Mouse (Mus musculus) thymus, adult 2 months (tissue): ENCODE measurements at regions not wholly inside any gene's neighbourhood (a gene's known extent, or its start where the extent isn't known, plus 50 kb on each side); places are given as distances from the start of the nearest gene placed in this dataset.

ENCODE experiments used
- DNase-seq: peaks from one replicate; pipeline ENCODE4 v3.0.0; 2021
- H3K27ac ChIP-seq: fragments of 200-500 bp; 2 replicates; pipeline ENCODE4 v1.5.1; 2012; ENCODE audit warnings: low read length, control low read depth; ENCODE audit not compliant: control insufficient read depth, insufficient read depth
- H3K27me3 ChIP-seq: fragments of 200-500 bp; 2 replicates; pipeline ENCODE4 v1.6.1; 2012; ENCODE audit warnings: mild to moderate bottlenecking, low read length, moderate library complexity, mixed read lengths; ENCODE audit not compliant: control insufficient read depth, insufficient read depth
- H3K36me3 ChIP-seq: fragments of 200-500 bp; 2 replicates; pipeline ENCODE4 v1.6.1; 2012; ENCODE audit warnings: mild to moderate bottlenecking, low read length, moderate library complexity; ENCODE audit not compliant: control insufficient read depth, insufficient read depth
- H3K4me1 ChIP-seq: fragments of 200-500 bp; replicated peaks from 2 replicates; pipeline ENCODE4 v1.6.1; 2012; ENCODE audit warnings: low read length; ENCODE audit not compliant: control insufficient read depth, insufficient read depth
- H3K4me3 ChIP-seq: fragments of 200-500 bp; 2 replicates; pipeline ENCODE4 v1.5.1; 2012; ENCODE audit warnings: mild to moderate bottlenecking, low read length, control low read depth, moderate library complexity; ENCODE audit not compliant: control insufficient read depth, insufficient read depth
- CTCF ChIP-seq: fragments of 200-500 bp; IDR thresholded peaks from 2 replicates; pipeline ENCODE4 v1.5.1; 2012; ENCODE audit warnings: mild to moderate bottlenecking, control low read depth, low read length, moderate library complexity, borderline replicate concordance; ENCODE audit not compliant: control insufficient read depth, poor library complexity, insufficient read depth; ENCODE audit errors: extremely low read depth
- POLR2A ChIP-seq: fragments of 200-500 bp; IDR thresholded peaks from 2 replicates; pipeline ENCODE4 v1.6.1; 2012; ENCODE audit warnings: mild to moderate bottlenecking, low read length, control low read depth, moderate library complexity; ENCODE audit not compliant: control insufficient read depth, poor library complexity, insufficient read depth; ENCODE audit errors: extremely low read depth
- WGBS: fragments of 180-500 bp; shearing (Covaris S2); methylation state at CpG from one replicate; pipeline ENCODE4 v1.1.7; 2018; 5-methylcytosine and 5-hydroxymethylcytosine counted together

- TF ChIP-seq CTCF (no peak), POLR2A (no peak)
- WGBS, result 92% methylated on average over 2 of the region's 2 CpGs
Observed at GRCm38 (mm10) chr13:107620887-107621286, 423.4 kb upstream of the Smim15 start.

GRCm38 (mm10) chr13:107620210-107620609 is 424.0 kb upstream of the Smim15 start:
- 77% methylated on average over 6 of the region's 6 CpGs for WGBS
- H3K4me3 ChIP-seq, result no peak overlapping the region
- no peak overlapping the region for H3K27ac ChIP-seq

More at GRCm38 (mm10) chr13:107620887-107621286, 423.4 kb upstream of the Smim15 start:
- no peak for DNase-seq
- Histone ChIP-seq H3K27me3 (no peaks in the 10 kb centered on the region), H3K4me1 (no peaks in the 10 kb centered on the region; the same call in 1 of the 2 replicates), H3K4me3 (no peak overlapping the region), H3K36me3 (no peaks in the 10 kb centered on the region), H3K27ac (no peak overlapping the region)

DNA sequence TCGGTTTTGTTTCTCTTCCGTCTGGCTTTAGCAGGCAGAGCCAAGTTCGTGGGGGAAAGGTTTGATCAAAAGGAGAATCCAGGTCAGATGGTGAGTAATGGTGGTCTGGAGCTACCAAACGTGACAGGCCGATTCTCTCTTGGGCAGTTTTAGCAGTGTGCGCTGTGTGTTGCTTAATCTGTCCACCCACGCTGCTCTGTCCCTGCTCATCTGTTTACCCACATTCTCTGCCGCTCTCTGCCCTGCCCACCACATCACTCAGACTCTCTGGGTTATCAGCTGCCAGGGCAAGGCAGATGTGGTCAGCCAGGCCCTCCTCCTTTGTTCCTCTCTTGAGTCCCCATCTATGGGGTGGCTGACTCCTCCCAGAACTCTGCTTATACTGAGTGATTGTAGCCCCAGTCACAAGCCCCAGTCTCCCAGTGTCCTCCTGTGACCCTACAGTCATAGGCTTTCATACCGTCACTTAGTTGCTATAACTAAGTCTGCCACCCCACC is 424.8 kb upstream of the Smim15 start:
- 22% methylated on average over 9 of the region's 9 CpGs for WGBS
- Histone ChIP-seq H3K4me1 (no peaks in the 10 kb centered on the region; the same call in 1 of the 2 replicates), H3K36me3 (no peaks in the 10 kb centered on the region), H3K27me3 (no peaks in the 10 kb centered on the region), H3K27ac (no peak overlapping the region), H3K4me3 (no peak overlapping the region)
- no peak for TF ChIP-seq CTCF
- no peak for TF ChIP-seq POLR2A
- DNase-seq, result no peak

More at GRCm38 (mm10) chr13:107620210-107620609, 424.0 kb upstream of the Smim15 start:
- TF ChIP-seq CTCF (no peak), POLR2A (no peak)
- no peaks in the 10 kb centered on the region for H3K36me3 ChIP-seq
- H3K4me1 ChIP-seq, result no peaks in the 10 kb centered on the region; the same call in 1 of the 2 replicates
- DNase-seq, result no peak
- H3K27me3 ChIP-seq, result no peaks in the 10 kb centered on the region

GRCm38 (mm10) chr13:107618796-107619429 is 425.3 kb upstream of the Smim15 start:
- 71% methylated on average over 15 of the region's 15 CpGs for WGBS
- Histone ChIP-seq H3K4me3 (no peak overlapping the region), H3K4me1 (no peaks in the 10 kb centered on the region; the same call in 1 of the 2 replicates), H3K36me3 (no peaks in the 10 kb centered on the region), H3K27me3 (no peaks in the 10 kb centered on the region), H3K27ac (no peak overlapping the region)
- no peak for DNase-seq
- TF ChIP-seq CTCF, result no peak
- no peak for TF ChIP-seq POLR2A

DNA sequence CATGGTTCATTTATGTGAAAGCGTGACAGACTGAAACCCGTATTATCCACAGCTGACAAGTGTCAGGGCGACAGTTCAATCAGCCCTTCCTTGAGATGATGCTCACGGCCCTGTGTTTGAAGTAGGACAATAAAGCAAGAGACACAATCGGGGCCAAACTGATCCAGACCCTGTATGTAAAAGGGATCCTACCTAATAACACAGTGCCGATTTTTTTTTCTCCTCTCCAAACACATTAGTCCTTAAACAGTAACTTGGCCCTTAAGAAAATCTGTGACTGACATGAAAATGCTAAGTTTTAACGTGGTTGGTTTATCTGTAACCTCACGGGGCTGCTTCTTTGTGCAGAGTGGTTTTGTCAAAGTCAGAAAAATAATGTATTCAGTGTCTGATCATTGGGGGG is 425.9 kb upstream of the Smim15 start:
- Histone ChIP-seq H3K27me3 (no peaks in the 10 kb centered on the region), H3K4me3 (no peak overlapping the region), H3K4me1 (no peaks in the 10 kb centered on the region; the same call in 1 of the 2 replicates), H3K27ac (no peak overlapping the region), H3K36me3 (no peaks in the 10 kb centered on the region)
- DNase-seq, result no peak
- WGBS, result 77% methylated on average over 8 of the region's 8 CpGs
- TF ChIP-seq CTCF (no peak), POLR2A (no peak)

GRCm38 (mm10) chr13:107617582-107617981 is 426.7 kb upstream of the Smim15 start:
- TF ChIP-seq CTCF, result no peak
- no peak for TF ChIP-seq POLR2A
- Histone ChIP-seq H3K27me3 (no peaks in the 10 kb centered on the region), H3K27ac (no peak overlapping the region), H3K4me3 (no peak overlapping the region), H3K4me1 (no peaks in the 10 kb centered on the region; the same call in 1 of the 2 replicates), H3K36me3 (no peaks in the 10 kb centered on the region)
- DNase-seq, result no peak
- 86% methylated on average over 2 of the region's 2 CpGs for WGBS

DNA sequence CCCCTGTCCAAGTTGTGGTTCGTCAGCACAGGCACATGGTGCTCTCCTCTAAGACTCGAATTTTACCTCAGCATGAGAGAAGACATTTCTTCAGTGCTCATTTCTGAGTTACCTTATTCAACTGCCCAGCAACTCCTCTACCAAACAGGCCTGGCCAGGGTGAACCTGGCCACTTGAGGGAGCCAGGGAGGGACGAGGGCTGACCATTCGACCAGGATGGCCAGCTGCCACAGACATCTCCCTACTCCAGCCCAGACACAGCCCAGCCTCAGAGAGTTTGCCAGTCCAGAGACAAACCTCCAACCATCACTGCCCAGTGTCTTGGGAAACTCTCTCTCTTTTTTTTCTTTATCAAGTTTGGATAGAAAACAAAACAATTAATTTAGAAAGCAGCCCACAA is 427.5 kb upstream of the Smim15 start:
- no peaks in the 10 kb centered on the region; the same call in 1 of the 2 replicates for H3K4me1 ChIP-seq
- no peak overlapping the region for H3K27ac ChIP-seq
- H3K27me3 ChIP-seq, result no peaks in the 10 kb centered on the region
- 96% methylated on average over 4 of the region's 4 CpGs for WGBS
- no peak overlapping the region for H3K4me3 ChIP-seq
- TF ChIP-seq POLR2A (no peak), CTCF (no peak)
- no peaks in the 10 kb centered on the region for H3K36me3 ChIP-seq
- no peak for DNase-seq
